Mouse (Mus musculus): ENCODE results near the gene Vezt. TPM values are rescaled to one million over a fixed set of nuclear protein-coding genes. Genes with fewer than 3 reads are reported as not detected.

Vezt gene
- total and polyA plus RNA-seq, 2 experiments from 2014 or later = 34.4 to 51.6 TPM

DNA sequence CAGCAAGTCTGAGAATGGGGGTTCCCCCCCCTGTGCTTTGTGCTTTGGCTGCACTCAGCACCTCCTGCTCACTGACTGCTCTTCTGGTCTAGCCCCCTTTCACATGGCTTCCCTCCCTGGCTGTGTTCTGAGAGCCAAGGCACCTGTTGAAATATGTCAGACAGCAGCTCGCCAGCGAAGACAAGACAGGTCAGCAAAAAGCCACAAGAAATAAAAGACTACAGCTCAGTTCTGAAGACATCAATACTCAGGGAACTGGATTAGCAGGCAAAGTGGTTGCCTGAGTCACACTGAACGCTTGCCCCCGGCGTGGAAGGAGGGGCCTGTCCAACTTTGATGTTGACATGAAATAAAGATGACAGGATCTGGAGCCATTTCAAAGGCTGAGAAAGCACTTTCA lies 102.8 kb downstream of the Vezt start:
- no peak for DNase-seq (ENCODE audit: low spot score)
- WGBS = 59% methylated on average over 5 of the region's 5 CpGs

DNA sequence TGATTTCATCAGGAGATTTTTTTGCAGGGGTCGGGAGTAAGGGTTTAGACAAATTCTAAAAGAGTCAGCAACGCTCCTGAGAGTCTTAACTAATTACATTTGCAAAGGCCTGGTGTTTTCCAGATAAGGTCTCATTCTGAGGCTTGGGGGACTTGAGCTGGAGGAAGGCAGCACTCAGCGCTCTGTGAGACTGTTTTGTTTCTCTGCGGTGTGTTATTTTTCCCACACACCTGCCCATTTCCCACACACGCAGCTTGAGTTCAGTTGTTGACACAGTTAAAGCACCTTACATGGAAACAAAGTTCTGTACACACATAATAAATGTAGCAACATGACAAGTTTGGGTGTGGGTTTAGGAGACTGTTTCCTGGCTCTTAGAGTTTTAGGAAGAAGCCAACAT lies 103.6 kb downstream of the Vezt start:
- WGBS = 78% methylated on average over 5 of the region's 5 CpGs

More for the DNA sequence above, 102.8 kb downstream of the Vezt start:
- H3K27me3 ChIP-seq (ENCODE audit: insufficient read depth, low read length) = no peaks in the 10 kb centered on the region
- no peak overlapping the region for H3K4me2 ChIP-seq (ENCODE audit: low read depth, low read length)
- no peak overlapping the region for H3K4me3 ChIP-seq (ENCODE audit: low read length)
- no peak overlapping the region for H3K27ac ChIP-seq
- no peaks in the 10 kb centered on the region for H3K9me3 ChIP-seq (ENCODE audit: low read length)
- no peak for ATAC-seq
- H3K4me1 ChIP-seq (ENCODE audit: insufficient read depth, low read length) = no peaks in the 10 kb centered on the region
- no peaks in the 10 kb centered on the region for H3K36me3 ChIP-seq (ENCODE audit: insufficient read depth, low read length)
- H3K9ac ChIP-seq (replicated peaks; ENCODE audit: low read length) = no peak overlapping the region
- TF ChIP-seq CTCF (IDR thresholded peaks at IDR 0.05; ENCODE audit: low read depth) = no peak

DNA sequence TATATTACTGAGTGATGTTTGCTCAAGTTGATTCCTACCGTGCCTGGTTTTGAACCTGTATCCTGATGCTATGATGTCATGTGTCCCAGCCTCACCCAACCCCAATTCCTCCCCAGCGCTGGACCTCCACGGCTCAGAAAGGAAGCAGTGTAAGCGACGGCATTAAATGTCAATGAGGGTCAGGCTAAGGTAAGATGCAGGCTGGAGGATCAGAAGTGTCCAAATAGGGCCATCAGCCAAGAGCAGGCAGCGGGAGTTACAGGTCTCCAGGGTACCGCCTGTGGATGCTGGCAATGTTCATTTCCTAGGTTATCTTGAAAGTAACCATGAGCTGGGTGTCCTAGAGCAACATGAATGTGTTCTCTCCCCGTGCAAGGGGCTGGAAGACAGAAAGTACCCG lies 104.2 kb downstream of the Vezt start:
- H3K4me3 ChIP-seq (ENCODE audit: low read length) = no peak overlapping the region
- ATAC-seq (no peak), DNase-seq (ENCODE audit: low spot score) (no peak)
- H3K27me3 ChIP-seq (ENCODE audit: insufficient read depth, low read length) = no peaks in the 10 kb centered on the region
- H3K4me2 ChIP-seq (ENCODE audit: low read depth, low read length) = no peak overlapping the region
- H3K4me1 ChIP-seq (ENCODE audit: insufficient read depth, low read length) = no peaks in the 10 kb centered on the region
- H3K9me3 ChIP-seq (ENCODE audit: low read length) = no peaks in the 10 kb centered on the region
- 75% methylated on average over 9 of the region's 9 CpGs for WGBS
- TF ChIP-seq CTCF (IDR thresholded peaks at IDR 0.05; ENCODE audit: low read depth) = no peak
- no peaks in the 10 kb centered on the region for H3K36me3 ChIP-seq (ENCODE audit: insufficient read depth, low read length)
- no peak overlapping the region for H3K9ac ChIP-seq (replicated peaks; ENCODE audit: low read length)
- no peak overlapping the region for H3K27ac ChIP-seq

More for the DNA sequence above, 103.6 kb downstream of the Vezt start:
- H3K9me3 ChIP-seq (ENCODE audit: low read length) = no peaks in the 10 kb centered on the region
- H3K36me3 ChIP-seq (ENCODE audit: insufficient read depth, low read length) = no peaks in the 10 kb centered on the region
- no peaks in the 10 kb centered on the region for H3K4me1 ChIP-seq (ENCODE audit: insufficient read depth, low read length)
- no peak overlapping the region for H3K4me3 ChIP-seq (ENCODE audit: low read length)
- no peak overlapping the region for H3K9ac ChIP-seq (replicated peaks; ENCODE audit: low read length)
- H3K27me3 ChIP-seq (ENCODE audit: insufficient read depth, low read length) = no peaks in the 10 kb centered on the region
- no peak overlapping the region for H3K4me2 ChIP-seq (ENCODE audit: low read depth, low read length)
- no peak overlapping the region for H3K27ac ChIP-seq
- DNase-seq (ENCODE audit: low spot score) (no peak), ATAC-seq (no peak)
- no peak for TF ChIP-seq CTCF (IDR thresholded peaks at IDR 0.05; ENCODE audit: low read depth)

DNA sequence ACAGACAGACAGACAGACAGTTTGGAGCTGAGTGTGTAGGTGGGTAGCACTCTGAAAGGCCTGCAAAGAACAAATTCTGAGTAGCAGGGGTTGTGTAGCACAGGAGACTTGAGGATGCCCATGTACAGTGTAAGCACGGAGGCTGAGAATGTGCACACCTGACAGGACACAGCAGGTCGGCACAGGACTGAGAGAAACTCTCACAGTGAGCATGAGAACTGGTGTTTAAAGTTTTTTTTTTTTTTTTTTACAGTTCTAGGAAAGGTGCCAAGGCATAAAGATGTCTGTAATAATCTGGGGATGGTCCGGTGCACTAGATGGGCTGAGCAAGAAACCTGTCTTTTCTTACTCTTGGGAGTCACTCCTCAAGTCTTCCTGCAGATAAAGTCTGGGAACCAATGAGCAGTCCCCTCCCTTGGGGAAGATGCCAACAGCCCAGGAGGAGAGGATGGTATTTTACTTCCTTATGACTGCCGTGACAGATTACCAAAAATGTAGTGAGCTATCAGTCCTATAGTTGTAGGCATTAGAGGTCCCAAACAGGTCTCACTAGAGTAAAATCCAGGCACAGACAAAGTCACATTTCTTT lies 105.3 kb downstream of the Vezt start:
- TF ChIP-seq CTCF (IDR thresholded peaks at IDR 0.05; ENCODE audit: low read depth) = no peak
- no peaks in the 10 kb centered on the region for H3K9me3 ChIP-seq (ENCODE audit: low read length)
- H3K4me3 ChIP-seq (ENCODE audit: low read length) = no peak overlapping the region
- no peak for ATAC-seq
- no peaks in the 10 kb centered on the region for H3K4me1 ChIP-seq (ENCODE audit: insufficient read depth, low read length)
- no peaks in the 10 kb centered on the region for H3K27me3 ChIP-seq (ENCODE audit: insufficient read depth, low read length)
- H3K27ac ChIP-seq = no peak overlapping the region
- no peak overlapping the region for H3K4me2 ChIP-seq (ENCODE audit: low read depth, low read length)
- H3K9ac ChIP-seq (replicated peaks; ENCODE audit: low read length) = no peak overlapping the region
- 63% methylated on average over 4 of the region's 4 CpGs for WGBS
- H3K36me3 ChIP-seq (ENCODE audit: insufficient read depth, low read length) = no peaks in the 10 kb centered on the region
- no peak for DNase-seq (ENCODE audit: low spot score)

DNA sequence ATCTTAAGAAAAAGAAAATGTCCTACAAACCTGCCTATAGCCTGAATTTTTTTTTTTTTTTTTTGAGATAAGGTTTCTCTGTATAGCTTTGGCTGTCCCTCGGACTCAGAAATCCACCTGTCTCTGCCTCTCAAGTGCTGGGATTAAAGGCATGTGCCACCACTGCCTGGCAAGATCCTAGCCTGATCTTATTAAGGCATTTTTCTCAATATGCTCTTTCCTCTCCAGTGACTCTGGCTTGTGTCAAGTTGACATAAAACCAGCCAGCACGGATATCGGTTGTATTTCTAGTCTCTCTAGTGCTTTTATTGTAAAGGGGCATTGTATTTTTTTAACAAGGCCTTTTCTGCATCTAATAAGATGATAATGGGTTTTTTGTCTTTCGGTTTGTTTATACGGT lies 111.0 kb downstream of the Vezt start:
- TF ChIP-seq CTCF (IDR thresholded peaks at IDR 0.05; ENCODE audit: low read depth) = no peak
- H3K4me1 ChIP-seq (ENCODE audit: insufficient read depth, low read length) = no peaks in the 10 kb centered on the region
- H3K4me3 ChIP-seq (ENCODE audit: low read length) = no peak overlapping the region
- ATAC-seq (no peak), DNase-seq (ENCODE audit: low spot score) (no peak)
- whole genome bisulfite sequencing = 75% methylated on average over 5 of the region's 5 CpGs
- no peak overlapping the region for H3K4me2 ChIP-seq (ENCODE audit: low read depth, low read length)
- H3K9ac ChIP-seq (replicated peaks; ENCODE audit: low read length) = no peak overlapping the region
- H3K9me3 ChIP-seq (ENCODE audit: low read length) = no peaks in the 10 kb centered on the region
- no peaks in the 10 kb centered on the region for H3K36me3 ChIP-seq (ENCODE audit: insufficient read depth, low read length)
- no peaks in the 10 kb centered on the region for H3K27me3 ChIP-seq (ENCODE audit: insufficient read depth, low read length)
- H3K27ac ChIP-seq = no peak overlapping the region

DNA sequence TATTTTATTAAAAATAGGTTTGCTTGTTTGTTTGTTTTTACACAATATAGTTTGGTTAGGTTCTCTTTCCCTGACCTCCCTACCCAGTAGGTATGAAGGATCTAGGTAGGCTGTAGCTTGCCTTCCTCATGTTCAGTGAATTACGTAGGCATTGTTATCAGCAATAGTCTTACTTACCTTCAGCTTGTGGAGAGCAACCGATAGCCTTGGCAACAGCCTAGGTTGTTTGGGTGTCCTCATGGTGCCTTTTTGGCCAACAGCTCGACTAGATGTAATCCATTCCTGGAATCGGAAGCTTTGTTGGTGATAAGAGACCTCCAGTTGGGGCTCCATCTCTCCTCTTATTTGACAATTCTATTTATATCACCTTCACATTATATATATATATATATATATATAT lies 114.5 kb downstream of the Vezt start:
- DNase-seq (ENCODE audit: low spot score) = no peak
- Histone ChIP-seq H3K4me1 (ENCODE audit: insufficient read depth, low read length) (peaks cover 6% of the 10 kb centered on the region; the same call in 1 of the 2 replicates), H3K36me3 (ENCODE audit: insufficient read depth, low read length) (no peaks in the 10 kb centered on the region), H3K4me3 (ENCODE audit: low read length) (no peak overlapping the region), H3K4me2 (ENCODE audit: low read depth, low read length) (no peak overlapping the region), H3K27me3 (ENCODE audit: insufficient read depth, low read length) (no peaks in the 10 kb centered on the region), H3K9ac (replicated peaks; ENCODE audit: low read length) (no peak overlapping the region), H3K9me3 (ENCODE audit: low read length) (no peaks in the 10 kb centered on the region), H3K27ac (no peak overlapping the region)
- WGBS = 97% methylated on average over 4 of the region's 4 CpGs
- no peak for ATAC-seq
- TF ChIP-seq CTCF (IDR thresholded peaks at IDR 0.05; ENCODE audit: low read depth) = no peak

DNA sequence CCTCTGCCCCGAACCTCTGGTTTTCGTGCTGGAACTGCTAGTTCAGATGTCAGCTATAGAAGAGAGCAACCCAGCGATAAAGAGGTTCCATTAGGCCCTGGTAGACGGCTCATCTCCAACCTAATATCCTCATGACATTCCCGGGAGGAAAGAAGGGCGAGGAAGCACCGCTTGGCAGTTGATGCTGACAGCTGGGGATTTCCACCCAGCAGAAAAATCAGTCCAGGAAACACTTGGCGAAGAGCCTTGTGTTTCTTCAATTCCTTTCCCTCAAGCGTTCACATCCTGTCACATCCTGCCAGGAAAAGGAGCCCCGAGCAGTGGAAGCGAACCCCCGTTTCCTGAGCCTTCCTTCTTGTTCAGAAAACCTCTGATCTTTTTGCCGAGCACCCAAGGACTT lies 116.4 kb downstream of the Vezt start:
- no peaks in the 10 kb centered on the region for H3K9me3 ChIP-seq (ENCODE audit: low read length)
- H3K4me3 ChIP-seq (ENCODE audit: low read length) = no peak overlapping the region
- TF ChIP-seq CTCF (IDR thresholded peaks at IDR 0.05; ENCODE audit: low read depth) = no peak
- no peaks in the 10 kb centered on the region for H3K27me3 ChIP-seq (ENCODE audit: insufficient read depth, low read length)
- DNase-seq (ENCODE audit: low spot score) (peak; percentile 43), ATAC-seq (peak; percentile 38; the same call in 1 of the 2 replicates)
- H3K27ac ChIP-seq = no peak overlapping the region
- no peak overlapping the region for H3K9ac ChIP-seq (replicated peaks; ENCODE audit: low read length)
- WGBS = 50% methylated on average over 13 of the region's 13 CpGs
- no peak overlapping the region for H3K4me2 ChIP-seq (ENCODE audit: low read depth, low read length)
- no peaks in the 10 kb centered on the region for H3K36me3 ChIP-seq (ENCODE audit: insufficient read depth, low read length)
- H3K4me1 ChIP-seq (ENCODE audit: insufficient read depth, low read length) = peaks cover 6% of the 10 kb centered on the region; the same call in 1 of the 2 replicates
